Mouse (Mus musculus) stomach, postnatal 0 days (tissue): Measurements from ENCODE around the gene 1700030K09Rik. TPM values are rescaled to one million over a fixed set of nuclear protein-coding genes. Genes with fewer than 3 reads are reported as not detected.
A peak's percentile ranks its signal among the peaks of the same experiment; 100 is the strongest.

Experiments
- ATAC-seq: fragments of 200-750 bp; cut with Nextera tagmentation; 2 replicates; pipeline ENCODE4 v1.8.0; 2017; ENCODE audit not compliant: low FRiP score, low TSS enrichment
- DNase-seq: peaks from one replicate; pipeline ENCODE4 v3.0.0-alpha.2; 2016; ENCODE audit warnings: low spot score
- H3K27ac ChIP-seq: fragments of 300-500 bp; sonication (generic); replicated peaks from 2 replicates; pipeline ENCODE4 v1.5.1; 2014; ENCODE audit warnings: mild to moderate bottlenecking, control low read depth
- H3K27me3 ChIP-seq: fragments of 300-500 bp; sonication (generic); 2 replicates; pipeline ENCODE4 v1.6.1; 2014; ENCODE audit warnings: low read length; ENCODE audit not compliant: control insufficient read depth, insufficient read depth
- H3K36me3 ChIP-seq: fragments of 300-500 bp; sonication (generic); 2 replicates; pipeline ENCODE4 v1.6.1; 2014; ENCODE audit warnings: low read length, mixed read lengths; ENCODE audit not compliant: control insufficient read depth, insufficient read depth
- H3K4me1 ChIP-seq: fragments of 300-500 bp; sonication (generic); replicated peaks from 2 replicates; pipeline ENCODE4 v1.6.1; 2014; ENCODE audit warnings: antibody characterized with exemption; ENCODE audit not compliant: control insufficient read depth, insufficient read depth
- H3K4me2 ChIP-seq: fragments of 300-500 bp; sonication (generic); replicated peaks from 2 replicates; pipeline ENCODE4 v1.6.1; 2014; ENCODE audit warnings: low read depth, mild to moderate bottlenecking, control low read depth, moderate library complexity
- H3K4me3 ChIP-seq: fragments of 300-500 bp; sonication (generic); 2 replicates; pipeline ENCODE4 v1.5.1; 2014; ENCODE audit warnings: low read depth, low read length, control low read depth
- H3K9ac ChIP-seq: fragments of 300-500 bp; sonication (generic); 2 replicates; pipeline ENCODE4 v1.6.1; 2014; ENCODE audit warnings: mild to moderate bottlenecking, low read length, control low read depth, mixed read lengths
- H3K9me3 ChIP-seq: fragments of 300-500 bp; sonication (generic); 2 replicates; pipeline ENCODE4 v1.6.1; 2016; ENCODE audit warnings: low read length; ENCODE audit not compliant: control insufficient read depth
- CTCF ChIP-seq: IDR thresholded peaks from 2 replicates; pipeline ENCODE4 v1.5.1; 2016; ENCODE audit warnings: antibody characterized with exemption, low read depth, mild to moderate bottlenecking, moderate library complexity
- EP300 ChIP-seq: optimal IDR thresholded peaks from 2 replicates; pipeline ENCODE3; 2016; ENCODE audit warnings: antibody characterized with exemption
- WGBS: fragments of 180-500 bp; shearing (Covaris S2); extraction: QIAGEN DNeasy Blood & Tissue Kit; methylation state at CpG from one replicate; pipeline ENCODE4 v1.1.7; 2014; 5-methylcytosine and 5-hydroxymethylcytosine counted together
- polyA plus RNA-seq: library from polyadenylated mRNA; unstranded; fragments of >200 nt; fragmentation: Nextera tagmentation; extraction: Ambion mirVana; gene quantifications from 2 replicates; pipeline ENCODE4 v1.2.1, GENCODE M21; 2015

The 1700030K09Rik gene
- polyA plus RNA-seq, 1 experiment from 2014 or later, result 4.2 TPM

GRCm38 (mm10) chr8:72491017-72491416, 47.3 kb downstream of the 1700030K09Rik start:
- no peak overlapping the region; the same call in 1 of the 2 replicates for H3K4me3 ChIP-seq
- peaks cover 10% of the 10 kb centered on the region for H3K36me3 ChIP-seq
- peak overlapping the region; percentile 86 for H3K4me2 ChIP-seq
- no peaks in the 10 kb centered on the region for H3K27me3 ChIP-seq
- TF ChIP-seq EP300 (no peak), CTCF (no peak)
- H3K9ac ChIP-seq, result no peak overlapping the region
- WGBS, result 77% methylated on average over 2 of the region's 2 CpGs
- H3K27ac ChIP-seq, result no peak overlapping the region
- DNase-seq (no peak), ATAC-seq (no peak)
- H3K9me3 ChIP-seq, result no peaks in the 10 kb centered on the region
- H3K4me1 ChIP-seq, result peaks cover 4% of the 10 kb centered on the region; the same call in 1 of the 2 replicates

- H3K4me2 ChIP-seq, result peak within 1 kb of the TSS; percentile 86
- TF ChIP-seq CTCF, result 0 out of 2 replicates have a peak, but pooled peaks have one; percentile 10
- no peak for TF ChIP-seq EP300
- WGBS, result under 1% methylated on average over 84 of the region's 98 CpGs
- DNase-seq, result peak; percentile 61
- H3K4me3 ChIP-seq, result peak within 1 kb of the TSS; percentile 86
- H3K9me3 ChIP-seq, result no peaks in the 10 kb centered on the region
- peaks cover 4% of the 10 kb centered on the region; the same call in 1 of the 2 replicates for H3K4me1 ChIP-seq
- H3K36me3 ChIP-seq, result peaks cover 13% of the 10 kb centered on the region
- peak within 1 kb of the TSS; percentile 90 for H3K27ac ChIP-seq
- peak within 1 kb of the TSS; percentile 89 for H3K9ac ChIP-seq
- ATAC-seq, result peak; percentile 24
- H3K27me3 ChIP-seq, result no peaks in the 10 kb centered on the region
Measured at GRCm38 (mm10) chr8:72491680-72492621, 48.3 kb downstream of the 1700030K09Rik start, which contains the start of gene Slc35e1. Slc35e1 (minus strand) TSS chr8:72492614.

GRCm38 (mm10) chr8:72492622-72493081, 49.0 kb downstream of the 1700030K09Rik start:
- under 1% methylated on average over 53 of the region's 56 CpGs for WGBS
- TF ChIP-seq CTCF (no peak; the same call in 1 of the 2 replicates), EP300 (no peak)
- Histone ChIP-seq H3K27me3 (no peaks in the 10 kb centered on the region), H3K27ac (peak overlapping the region; percentile 90), H3K4me2 (peak overlapping the region; percentile 77), H3K9me3 (no peaks in the 10 kb centered on the region), H3K9ac (peak overlapping the region; percentile 89), H3K4me3 (peak overlapping the region; percentile 86), H3K36me3 (peaks cover 11% of the 10 kb centered on the region), H3K4me1 (peaks cover 4% of the 10 kb centered on the region; the same call in 1 of the 2 replicates)
- DNase-seq, result peak; percentile 100
- peak; percentile 98 for ATAC-seq

- peak overlapping the region; percentile 76 for H3K27ac ChIP-seq
- WGBS, result 11% methylated on average over 8 of the region's 8 CpGs
- TF ChIP-seq CTCF (no peak), EP300 (no peak)
Measured at GRCm38 (mm10) chr8:72493381-72493780, 49.7 kb downstream of the 1700030K09Rik start.

GRCm38 (mm10) chr8:72495411-72496111, 51.9 kb downstream of the 1700030K09Rik start:
- 85% methylated on average over 23 of the region's 23 CpGs for WGBS
- Histone ChIP-seq H3K9me3 (no peaks in the 10 kb centered on the region), H3K27ac (no peak overlapping the region), H3K4me2 (no peak overlapping the region), H3K36me3 (peaks cover 15% of the 10 kb centered on the region), H3K9ac (no peak overlapping the region), H3K4me3 (no peak overlapping the region), H3K4me1 (peaks cover 4% of the 10 kb centered on the region; the same call in 1 of the 2 replicates), H3K27me3 (no peaks in the 10 kb centered on the region)
- no peak for ATAC-seq
- TF ChIP-seq EP300, result no peak
- no peak for TF ChIP-seq CTCF
- DNase-seq, result no peak

More at GRCm38 (mm10) chr8:72493381-72493780, 49.7 kb downstream of the 1700030K09Rik start:
- Histone ChIP-seq H3K9me3 (no peaks in the 10 kb centered on the region), H3K36me3 (peaks cover 11% of the 10 kb centered on the region), H3K27me3 (no peaks in the 10 kb centered on the region), H3K4me3 (peak overlapping the region; percentile 56), H3K9ac (peak overlapping the region; percentile 63), H3K4me2 (peak overlapping the region; percentile 77), H3K4me1 (peaks cover 4% of the 10 kb centered on the region; the same call in 1 of the 2 replicates)
- DNase-seq (no peak), ATAC-seq (no peak)
